Mouse (Mus musculus) liver, adult 2 months (tissue): ENCODE measurements around the gene Lcat.

Source experiments
- CTCF ChIP-seq: fragments of 200-500 bp; IDR thresholded peaks from 2 replicates; pipeline ENCODE4 v1.5.1; 2011; ENCODE audit warnings: low read depth, low read length, control low read depth
- POLR2A ChIP-seq: fragments of 200-500 bp; IDR thresholded peaks from 2 replicates; pipeline ENCODE4 v1.6.1; 2011; ENCODE audit warnings: low read length, control low read depth; ENCODE audit not compliant: insufficient read depth; ENCODE audit errors: extremely low read depth

DNA sequence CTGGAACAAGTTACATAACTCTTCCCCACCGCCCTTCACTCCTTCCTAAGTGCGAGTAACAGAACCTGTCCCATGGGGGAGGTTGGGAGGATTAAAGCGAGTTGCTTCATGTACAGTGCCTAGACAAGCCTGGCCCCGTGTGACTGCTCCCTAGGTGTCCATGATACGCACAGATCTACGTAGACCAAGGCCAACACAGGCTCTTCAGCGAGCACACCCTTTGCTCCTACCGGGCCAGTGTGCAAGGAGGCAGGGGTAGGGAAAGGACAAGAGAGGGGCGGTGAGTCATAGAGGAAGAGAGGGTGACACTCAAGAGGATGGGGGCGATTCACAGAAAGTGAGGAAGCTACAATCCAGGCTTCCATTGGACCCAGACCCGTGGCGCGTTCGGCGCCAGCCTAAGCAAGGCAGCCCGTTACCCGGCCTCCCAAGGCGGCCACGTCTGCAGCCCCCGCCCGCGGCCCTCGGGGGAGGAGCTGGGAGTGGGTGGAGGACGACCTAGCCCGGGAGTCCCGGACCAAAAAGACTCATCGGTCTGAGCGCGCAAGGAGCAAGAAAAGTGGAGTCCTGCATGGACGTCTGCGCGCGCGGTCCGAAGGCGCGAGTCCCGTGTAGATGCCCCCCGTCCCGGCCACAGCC is 22.2 kb upstream of the Lcat start:
- no peak for TF ChIP-seq POLR2A
- TF ChIP-seq CTCF, result no peak
